Mouse (Mus musculus) forebrain, embryonic 15.5 days (tissue): ENCODE results near the gene Nek9. TPM values are rescaled to one million over a fixed set of nuclear protein-coding genes. Genes with fewer than 3 reads are reported as not detected.

Experiments
- ATAC-seq: fragments of 200-750 bp; cut with Nextera tagmentation; replicated peaks from 2 replicates; pipeline ENCODE4 v1.8.0; 2017; ENCODE audit warnings: mild to moderate bottlenecking, moderate TSS enrichment, moderate library complexity
- H3K27ac ChIP-seq: fragments of 300-500 bp; sonication (generic); replicated peaks from 2 replicates; pipeline ENCODE4 v1.5.1; 2015; ENCODE audit warnings: mild to moderate bottlenecking, inconsistent platforms
- H3K27me3 ChIP-seq: fragments of 300-500 bp; sonication (generic); 2 replicates; pipeline ENCODE4 v1.6.1; 2015; ENCODE audit warnings: inconsistent platforms
- H3K36me3 ChIP-seq: fragments of 300-500 bp; sonication (generic); 2 replicates; pipeline ENCODE4 v1.6.1; 2015; ENCODE audit warnings: mild to moderate bottlenecking, inconsistent platforms
- H3K4me1 ChIP-seq: fragments of 300-500 bp; sonication (generic); 2 replicates; pipeline ENCODE4 v1.6.1; 2015; ENCODE audit warnings: inconsistent platforms
- H3K4me2 ChIP-seq: fragments of 300-500 bp; sonication (generic); replicated peaks from 2 replicates; pipeline ENCODE4 v1.6.1; 2015; ENCODE audit warnings: mild to moderate bottlenecking, inconsistent platforms
- H3K4me3 ChIP-seq: fragments of 300-500 bp; sonication (generic); 2 replicates; pipeline ENCODE4 v1.5.1; 2015; ENCODE audit warnings: mild to moderate bottlenecking, inconsistent platforms
- H3K9ac ChIP-seq: fragments of 300-500 bp; sonication (generic); replicated peaks from 2 replicates; pipeline ENCODE4 v1.6.1; 2015; ENCODE audit warnings: mild to moderate bottlenecking, inconsistent platforms
- H3K9me3 ChIP-seq: fragments of 300-500 bp; sonication (generic); 2 replicates; pipeline ENCODE4 v1.6.1; 2016; ENCODE audit warnings: inconsistent platforms
- WGBS: fragments of 180-500 bp; shearing (Covaris S2); methylation state at CpG from one replicate; pipeline ENCODE4 v1.1.7; 2015; ENCODE audit warnings: mixed read lengths; 5-methylcytosine and 5-hydroxymethylcytosine counted together
- polyA plus RNA-seq: library from polyadenylated mRNA; unstranded; fragments of >200 nt; fragmentation: Nextera tagmentation; extraction: Ambion mirVana; gene quantifications from 2 replicates; pipeline ENCODE4 v1.2.1, GENCODE M21; 2015

The Nek9 gene
- polyA plus RNA-seq, 1 experiment from 2014 or later, result 14.6 TPM

- WGBS, result 86% methylated on average over 6 of the region's 6 CpGs
- Histone ChIP-seq H3K36me3 (no peaks in the 10 kb centered on the region), H3K9me3 (no peaks in the 10 kb centered on the region), H3K4me2 (no peak overlapping the region), H3K27me3 (no peaks in the 10 kb centered on the region), H3K4me3 (no peak overlapping the region), H3K4me1 (peaks cover 33% of the 10 kb centered on the region), H3K27ac (no peak overlapping the region), H3K9ac (no peak overlapping the region)
- ATAC-seq, result no peak
Measured at GRCm38 (mm10) chr12:85368441-85369063, 29.4 kb upstream of the Nek9 start.

- Histone ChIP-seq H3K4me1 (peaks cover 14% of the 10 kb centered on the region), H3K4me3 (no peak overlapping the region), H3K27me3 (no peaks in the 10 kb centered on the region), H3K9me3 (no peaks in the 10 kb centered on the region), H3K9ac (no peak overlapping the region), H3K27ac (no peak overlapping the region), H3K4me2 (no peak overlapping the region), H3K36me3 (no peaks in the 10 kb centered on the region)
- WGBS, result 61% methylated on average over 3 of the region's 3 CpGs
- ATAC-seq, result no peak
Measured at GRCm38 (mm10) chr12:85366271-85366670, 27.1 kb upstream of the Nek9 start.

GRCm38 (mm10) chr12:85362510-85362909 is 23.3 kb upstream of the Nek9 start:
- no peak overlapping the region for H3K27ac ChIP-seq
- H3K4me2 ChIP-seq, result no peak overlapping the region
- 88% methylated on average over 4 of the region's 4 CpGs for WGBS
- H3K9ac ChIP-seq, result no peak overlapping the region
- no peaks in the 10 kb centered on the region for H3K27me3 ChIP-seq
- peaks cover 12% of the 10 kb centered on the region for H3K4me1 ChIP-seq
- ATAC-seq, result no peak
- no peaks in the 10 kb centered on the region for H3K9me3 ChIP-seq
- H3K4me3 ChIP-seq, result no peak overlapping the region
- no peaks in the 10 kb centered on the region for H3K36me3 ChIP-seq

GRCm38 (mm10) chr12:85361580-85361979 is 22.4 kb upstream of the Nek9 start:
- Histone ChIP-seq H3K4me2 (no peak overlapping the region), H3K9ac (no peak overlapping the region), H3K4me3 (no peak overlapping the region), H3K4me1 (peaks cover 8% of the 10 kb centered on the region), H3K9me3 (no peaks in the 10 kb centered on the region), H3K27me3 (no peaks in the 10 kb centered on the region), H3K36me3 (no peaks in the 10 kb centered on the region), H3K27ac (no peak overlapping the region)
- ATAC-seq, result no peak

- H3K27ac ChIP-seq, result no peak overlapping the region
- WGBS, result 83% methylated on average over 3 of the region's 3 CpGs
- no peak overlapping the region for H3K9ac ChIP-seq
Measured at GRCm38 (mm10) chr12:85361165-85361564, 22.0 kb upstream of the Nek9 start.

GRCm38 (mm10) chr12:85354061-85354460 is 14.9 kb upstream of the Nek9 start:
- WGBS, result 94% methylated on average over 3 of the region's 3 CpGs
- no peaks in the 10 kb centered on the region for H3K27me3 ChIP-seq
- no peak overlapping the region for H3K4me3 ChIP-seq
- H3K9me3 ChIP-seq, result no peaks in the 10 kb centered on the region
- peaks cover 21% of the 10 kb centered on the region for H3K36me3 ChIP-seq
- no peak overlapping the region for H3K27ac ChIP-seq
- peaks cover 13% of the 10 kb centered on the region for H3K4me1 ChIP-seq
- ATAC-seq, result no peak
- no peak overlapping the region for H3K4me2 ChIP-seq
- no peak overlapping the region for H3K9ac ChIP-seq

More at GRCm38 (mm10) chr12:85361165-85361564, 22.0 kb upstream of the Nek9 start:
- H3K36me3 ChIP-seq, result no peaks in the 10 kb centered on the region
- H3K4me2 ChIP-seq, result no peak overlapping the region
- H3K9me3 ChIP-seq, result no peaks in the 10 kb centered on the region
- no peaks in the 10 kb centered on the region for H3K27me3 ChIP-seq
- no peak overlapping the region for H3K4me3 ChIP-seq
- H3K4me1 ChIP-seq, result peaks cover 6% of the 10 kb centered on the region; the same call in 1 of the 2 replicates
- ATAC-seq, result no peak

GRCm38 (mm10) chr12:85350407-85351232 is 11.5 kb upstream of the Nek9 start:
- peaks cover 13% of the 10 kb centered on the region for H3K4me1 ChIP-seq
- 46% methylated on average over 10 of the region's 10 CpGs for WGBS
- H3K27me3 ChIP-seq, result no peaks in the 10 kb centered on the region
- H3K4me3 ChIP-seq, result no peak overlapping the region
- peaks cover 34% of the 10 kb centered on the region for H3K36me3 ChIP-seq
- H3K4me2 ChIP-seq, result no peak overlapping the region
- ATAC-seq, result peak; percentile 94
- peak overlapping the region; percentile 83 for H3K27ac ChIP-seq
- no peaks in the 10 kb centered on the region for H3K9me3 ChIP-seq
- H3K9ac ChIP-seq, result no peak overlapping the region

- no peak overlapping the region for H3K9ac ChIP-seq
- H3K4me1 ChIP-seq, result peaks cover 13% of the 10 kb centered on the region
- H3K27me3 ChIP-seq, result no peaks in the 10 kb centered on the region
- H3K27ac ChIP-seq, result no peak overlapping the region
- ATAC-seq, result no peak
- no peaks in the 10 kb centered on the region for H3K9me3 ChIP-seq
- WGBS, result 83% methylated on average over 6 of the region's 6 CpGs
- H3K4me2 ChIP-seq, result no peak overlapping the region
- H3K4me3 ChIP-seq, result no peak overlapping the region
- H3K36me3 ChIP-seq, result peaks cover 26% of the 10 kb centered on the region
Measured at GRCm38 (mm10) chr12:85348338-85348737, 9.2 kb upstream of the Nek9 start.

- Histone ChIP-seq H3K4me3 (no peak overlapping the region), H3K9ac (no peak overlapping the region), H3K27me3 (no peaks in the 10 kb centered on the region), H3K9me3 (no peaks in the 10 kb centered on the region), H3K27ac (no peak overlapping the region), H3K4me1 (peaks cover 13% of the 10 kb centered on the region), H3K4me2 (no peak overlapping the region), H3K36me3 (peaks cover 26% of the 10 kb centered on the region)
- 76% methylated on average over 3 of the region's 3 CpGs for WGBS
- no peak for ATAC-seq
Measured at GRCm38 (mm10) chr12:85347196-85347595, 8.0 kb upstream of the Nek9 start.

GRCm38 (mm10) chr12:85346374-85346773 is 7.2 kb upstream of the Nek9 start:
- Histone ChIP-seq H3K9ac (no peak overlapping the region), H3K36me3 (peaks cover 27% of the 10 kb centered on the region), H3K27ac (no peak overlapping the region), H3K4me2 (no peak overlapping the region), H3K9me3 (no peaks in the 10 kb centered on the region), H3K4me3 (no peak overlapping the region), H3K4me1 (peaks cover 10% of the 10 kb centered on the region), H3K27me3 (no peaks in the 10 kb centered on the region)
- no peak for ATAC-seq
- WGBS, result 59% methylated on average over 3 of the region's 3 CpGs

GRCm38 (mm10) chr12:85345559-85345958 is 6.4 kb upstream of the Nek9 start:
- WGBS, result 93% methylated on average over 6 of the region's 6 CpGs
- no peak for ATAC-seq
- no peaks in the 10 kb centered on the region for H3K27me3 ChIP-seq

GRCm38 (mm10) chr12:85344252-85344651 is 5.1 kb upstream of the Nek9 start:
- Histone ChIP-seq H3K27ac (no peak overlapping the region), H3K4me2 (no peak overlapping the region), H3K9me3 (no peaks in the 10 kb centered on the region), H3K4me1 (peaks cover 9% of the 10 kb centered on the region), H3K36me3 (peaks cover 24% of the 10 kb centered on the region), H3K27me3 (no peaks in the 10 kb centered on the region), H3K9ac (no peak overlapping the region), H3K4me3 (no peak overlapping the region)
- WGBS, result 78% methylated on average over 7 of the region's 7 CpGs
- ATAC-seq, result no peak

More at GRCm38 (mm10) chr12:85345559-85345958, 6.4 kb upstream of the Nek9 start:
- H3K36me3 ChIP-seq, result peaks cover 29% of the 10 kb centered on the region
- H3K4me3 ChIP-seq, result no peak overlapping the region
- H3K9me3 ChIP-seq, result no peaks in the 10 kb centered on the region
- H3K4me1 ChIP-seq, result peaks cover 9% of the 10 kb centered on the region
- no peak overlapping the region for H3K9ac ChIP-seq
- no peak overlapping the region for H3K27ac ChIP-seq
- no peak overlapping the region for H3K4me2 ChIP-seq
